Mouse (Mus musculus) liver, postnatal 0 days (tissue): ENCODE results near the gene Gm17606.

ENCODE experiments used
- CTCF ChIP-seq: sonication (generic); IDR thresholded peaks from 2 replicates; pipeline ENCODE4 v1.5.1; 2016; ENCODE audit warnings: antibody characterized with exemption, low read depth
- EP300 ChIP-seq: IDR thresholded peaks from 2 replicates; pipeline ENCODE4 v1.6.1; 2016; ENCODE audit warnings: antibody characterized with exemption, low read depth, mild to moderate bottlenecking

DNA sequence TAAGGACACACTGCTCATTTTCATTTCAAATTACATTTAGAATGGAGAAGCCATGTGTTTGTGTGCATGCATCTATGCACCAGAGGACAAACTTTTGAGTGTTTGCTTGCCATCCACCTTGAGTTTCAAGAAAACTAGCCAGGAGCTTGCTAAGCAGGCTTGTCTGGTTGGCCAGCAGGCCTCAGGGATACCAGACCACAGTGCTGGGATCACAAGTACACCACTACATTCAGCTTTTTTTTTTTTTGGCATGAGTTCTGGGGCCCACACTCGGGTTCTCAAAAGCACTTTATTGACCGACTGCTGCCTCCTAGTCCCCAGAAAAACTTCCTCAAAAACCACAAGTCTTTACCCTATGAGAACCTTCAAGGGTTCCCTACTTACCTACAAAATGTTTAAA lies 33.6 kb downstream of the Gm17606 start:
- TF ChIP-seq CTCF: no peak
- TF ChIP-seq EP300: no peak
